Comparison of ENCODE assay signal across 8 mouse cellular contexts in the genomic region with DNA sequence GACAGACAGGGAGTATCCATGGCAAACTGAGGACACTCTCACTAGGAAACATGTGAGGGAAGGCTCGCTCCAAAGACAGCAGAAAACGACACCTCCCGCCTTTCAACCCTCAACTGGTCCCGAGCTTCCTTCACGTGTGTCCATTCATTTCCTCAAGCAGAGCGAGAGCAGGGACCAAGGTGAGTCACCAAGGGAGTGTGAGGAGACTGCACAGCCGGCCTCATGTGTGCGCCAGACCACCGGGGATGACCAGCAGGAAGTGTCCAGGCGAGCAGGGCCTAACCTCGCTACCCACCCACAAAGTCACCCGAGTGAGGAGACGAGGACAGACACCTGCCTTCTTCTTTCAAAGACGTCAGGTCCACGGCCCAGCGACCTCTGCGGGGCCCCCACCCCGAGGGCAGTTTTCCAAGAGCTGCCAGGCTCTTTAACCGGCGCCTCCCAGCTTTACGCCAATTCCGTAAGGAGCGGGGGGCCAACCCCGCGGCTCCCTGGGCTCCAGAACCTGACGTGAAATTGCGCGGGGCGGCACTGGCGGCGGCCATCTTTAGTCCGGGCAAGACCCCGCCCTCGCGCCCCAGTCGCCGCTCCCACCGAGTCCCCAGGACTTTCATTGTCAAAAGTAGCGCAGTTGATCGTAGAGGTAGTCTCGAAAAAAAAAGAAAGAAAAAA. TPM values are rescaled to one million over a fixed set of nuclear protein-coding genes. Genes with fewer than 3 reads are reported as not detected.
DNase-seq lines count a peak whose midpoint lies in the region; ATAC-seq lines count a peak whose summit lies in the region.

No protein-coding gene starts in this region.

- under 1% methylated on average over 41 of the region's 41 CpGs for WGBS in hindbrain, embryonic 14.5 days

- H3K9me3 ChIP-seq in hindbrain, embryonic 14.5 days (ENCODE audit: control insufficient read depth, low read length), result no peaks in the 10 kb centered on the region

- H3K9ac ChIP-seq in hindbrain, embryonic 14.5 days, result peak overlapping the region; percentile 88

- DNase-seq in adrenal gland, adult 18-20 months (ENCODE audit: low spot score in 2 of 2), result peak; percentile 87 to 88
- DNase-seq in cerebellum, postnatal 25 days, result peak; percentile 94 to 96
- peak; percentile 88 to 90 for DNase-seq in frontal cortex, postnatal 10 days (ENCODE audit: low spot score in 2 of 2)
- peak; percentile 87 for DNase-seq in hindbrain, embryonic 14.5 days (ENCODE audit: low spot score)
- DNase-seq in layer of hippocampus, postnatal 25 days (ENCODE audit: extremely low spot score in 1 of 2, low spot score in 1 of 2), result peak; percentile 83 to 89
- DNase-seq in lung, postnatal 25 days (ENCODE audit: low spot score), result peak; percentile 90
- DNase-seq in retina, postnatal 1 day, result peak; percentile 96
- no peak for DNase-seq in T-cell, adult 2 months (ENCODE audit: low spot score)

- peak overlapping the region; percentile 68 for H3K4me2 ChIP-seq in hindbrain, embryonic 14.5 days (replicated peaks)

- H3K4me1 ChIP-seq in hindbrain, embryonic 14.5 days (replicated peaks; ENCODE audit: control insufficient read depth, insufficient read depth, low read length), result peaks cover 28% of the 10 kb centered on the region

- ATAC-seq in hindbrain, embryonic 14.5 days (ENCODE audit: low FRiP score), result peak; percentile 90

- H3K27ac ChIP-seq in hindbrain, embryonic 14.5 days, result peak overlapping the region; percentile 99

- H3K4me3 ChIP-seq in hindbrain, embryonic 14.5 days (replicated peaks; ENCODE audit: low read length), result peak overlapping the region; percentile 73

- no peaks in the 10 kb centered on the region for H3K36me3 ChIP-seq in hindbrain, embryonic 14.5 days (replicated peaks; ENCODE audit: control insufficient read depth, insufficient read depth)

- H3K27me3 ChIP-seq in hindbrain, embryonic 14.5 days (ENCODE audit: control insufficient read depth, insufficient read depth, low read length), result no peaks in the 10 kb centered on the region

RNA-seq across cellular contexts. Expression of a gene that starts 0.5 kb away (rescaled TPM):
- total RNA-seq in adrenal gland, adult 18-20 months (2021), result 100 to 1,000 TPM; 112 to 113 TPM
- 255 and 279 TPM in 2 replicates for polyA plus RNA-seq in hindbrain, embryonic 14.5 days (2014; fragmentation: Nextera tagmentation; extraction: Ambion mirVana)
- 100 to 1,000 TPM; 281 to 289 TPM for total RNA-seq in layer of hippocampus, postnatal 25 days (2021)
